Mouse (Mus musculus): Measurements from ENCODE around the gene Dagla.

DNA sequence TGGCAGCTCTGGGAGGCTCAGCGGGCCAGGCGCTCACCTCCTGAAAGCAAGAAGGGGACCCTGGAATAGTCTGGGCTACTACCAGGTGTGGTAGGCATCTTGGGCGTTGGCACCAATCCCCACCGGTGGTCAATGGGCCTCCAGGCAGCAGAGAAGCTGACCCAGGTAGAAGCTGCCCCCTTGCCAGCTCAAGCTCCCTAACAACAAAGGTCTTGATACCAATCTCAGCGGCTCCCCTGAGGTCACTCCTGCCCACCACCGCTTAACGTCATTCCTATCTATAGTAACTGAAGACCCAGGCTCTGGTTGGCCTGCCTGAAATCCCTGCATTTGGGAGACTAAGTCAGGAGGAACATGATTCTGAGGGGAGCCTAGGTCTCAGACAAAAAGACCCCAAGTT is 33.1 kb downstream of the Dagla start:
- no peak for TF ChIP-seq POLR2A (IDR thresholded peaks at IDR 0.05; ENCODE audit: insufficient read depth, low read depth, low read length)
- no peak for TF ChIP-seq CTCF (IDR thresholded peaks at IDR 0.05)
- TF ChIP-seq EP300 (IDR thresholded peaks at IDR 0.05; ENCODE audit: insufficient read depth, low read depth, low read length) = no peak

All from heart, adult 2 months (tissue).